Mouse (Mus musculus) activated CD4-positive, CD25-positive, alpha-beta regulatory T cell, adult 4 months (primary cell): ENCODE measurements around the gene Ube2i. TPM values are rescaled to one million over a fixed set of nuclear protein-coding genes. Genes with fewer than 3 reads are reported as not detected.
"Not testable (repeated sequence)": the region's sequence is repeated elsewhere in the genome, so short reads cannot be mapped to it uniquely, and the experiment has no call there.

Experiments
- ATAC-seq: one replicate; pipeline ENCODE4 v1.8.0; 2017
- polyA plus RNA-seq, 2 experiments: library from polyadenylated mRNA; unstranded; fragments of 100-300 nt; shearing (Covaris generic); gene quantifications; one replicate each; pipeline ENCODE4 v1.2.1; 2017

Ube2i gene
- polyA plus RNA-seq, 2 experiments from 2014 or later, result 368 to 405 TPM

- ATAC-seq, result no peak
Observed at GRCm38 (mm10) chr17:25252643-25253042, 21.8 kb downstream of the Ube2i start.

DNA sequence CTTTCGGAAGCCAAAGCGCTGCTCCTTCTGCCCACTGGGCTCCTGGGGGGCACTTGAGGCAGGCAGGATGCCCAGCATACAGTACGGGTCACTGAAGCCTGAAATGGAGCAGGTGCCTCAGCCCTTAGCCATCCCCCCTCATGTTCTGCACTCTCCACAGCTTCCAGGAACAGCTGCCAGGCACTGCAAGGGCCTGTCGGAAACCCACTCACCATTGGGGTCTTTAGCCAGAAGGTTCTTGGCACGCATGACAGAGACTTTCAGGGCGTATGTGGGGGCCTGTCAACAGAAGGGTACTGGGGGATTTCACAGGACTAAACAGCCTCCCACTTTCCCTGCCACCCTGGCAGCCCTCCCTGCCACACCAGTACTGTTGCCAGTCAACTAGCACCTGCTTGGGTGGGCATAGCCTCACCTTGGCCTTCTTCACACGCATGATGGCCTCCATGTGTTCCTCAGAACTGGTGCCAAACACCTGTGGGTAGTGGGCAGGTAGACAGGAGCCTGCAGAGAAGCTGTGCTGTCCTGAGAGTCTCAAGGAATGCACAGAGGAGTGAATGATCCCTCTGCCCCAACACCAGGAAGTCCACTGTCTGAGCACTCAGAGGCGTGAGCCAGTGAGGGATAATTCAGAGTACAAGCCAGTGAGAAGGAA, 24.1 kb downstream of the Ube2i start:
- ATAC-seq, result no peak

DNA sequence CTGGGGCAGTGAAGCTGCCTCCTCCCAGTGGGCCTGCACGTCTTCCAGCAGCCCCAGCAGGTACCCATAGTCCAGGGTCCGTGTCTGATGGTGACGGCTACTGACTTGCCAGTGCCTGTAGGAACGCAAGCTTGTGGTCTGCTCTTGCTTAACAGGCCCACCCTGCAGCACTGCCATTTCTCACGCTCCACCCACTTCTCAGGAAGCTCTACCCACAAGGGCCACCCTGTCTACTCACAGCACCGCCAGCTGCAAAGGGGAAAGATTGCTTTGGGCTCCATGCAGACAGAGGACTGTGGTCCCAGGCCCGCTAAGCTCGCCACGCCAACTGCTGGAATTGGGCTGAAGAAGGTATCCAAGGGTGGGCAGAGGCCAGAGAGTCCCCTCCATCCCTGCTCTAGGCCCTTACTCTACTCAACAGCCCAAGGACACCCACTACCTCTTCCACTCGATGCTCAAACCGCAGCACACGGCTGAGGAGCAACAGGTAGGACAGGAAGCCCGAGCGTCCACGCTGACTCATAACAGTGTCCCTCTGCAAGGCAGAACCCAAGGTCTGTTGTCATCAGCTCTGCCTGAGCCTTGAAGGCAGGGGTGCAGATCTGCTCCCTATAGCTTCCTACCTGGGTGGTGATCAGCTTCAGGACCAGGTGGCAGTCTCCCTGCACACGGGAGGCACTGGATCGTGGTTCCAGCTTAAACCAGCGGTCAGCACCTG, 26.2 kb downstream of the Ube2i start:
- no peak for ATAC-seq

DNA sequence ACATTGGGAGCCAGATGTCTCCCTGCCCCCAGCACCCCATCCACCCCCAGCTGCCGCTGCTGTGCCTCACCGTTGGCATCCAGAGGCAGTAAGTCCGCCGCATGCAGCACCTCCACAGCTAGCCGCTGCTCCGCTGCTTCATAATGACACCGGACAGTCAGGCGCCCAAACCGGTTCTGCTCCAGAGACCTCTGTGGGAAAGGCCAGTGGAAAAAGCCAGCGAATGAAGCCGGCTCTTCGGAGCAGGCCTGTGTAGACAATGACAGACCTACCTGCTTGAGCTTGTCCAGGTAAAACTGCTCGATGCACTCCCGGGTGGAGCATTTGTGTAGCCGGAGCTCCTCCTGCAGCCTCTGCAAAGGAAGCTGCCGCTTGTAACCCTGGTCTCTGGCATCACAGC, 30.2 kb downstream of the Ube2i start:
- no peak for ATAC-seq

GRCm38 (mm10) chr17:25243131-25243780, 31.2 kb downstream of the Ube2i start:
- ATAC-seq, result no peak

DNA sequence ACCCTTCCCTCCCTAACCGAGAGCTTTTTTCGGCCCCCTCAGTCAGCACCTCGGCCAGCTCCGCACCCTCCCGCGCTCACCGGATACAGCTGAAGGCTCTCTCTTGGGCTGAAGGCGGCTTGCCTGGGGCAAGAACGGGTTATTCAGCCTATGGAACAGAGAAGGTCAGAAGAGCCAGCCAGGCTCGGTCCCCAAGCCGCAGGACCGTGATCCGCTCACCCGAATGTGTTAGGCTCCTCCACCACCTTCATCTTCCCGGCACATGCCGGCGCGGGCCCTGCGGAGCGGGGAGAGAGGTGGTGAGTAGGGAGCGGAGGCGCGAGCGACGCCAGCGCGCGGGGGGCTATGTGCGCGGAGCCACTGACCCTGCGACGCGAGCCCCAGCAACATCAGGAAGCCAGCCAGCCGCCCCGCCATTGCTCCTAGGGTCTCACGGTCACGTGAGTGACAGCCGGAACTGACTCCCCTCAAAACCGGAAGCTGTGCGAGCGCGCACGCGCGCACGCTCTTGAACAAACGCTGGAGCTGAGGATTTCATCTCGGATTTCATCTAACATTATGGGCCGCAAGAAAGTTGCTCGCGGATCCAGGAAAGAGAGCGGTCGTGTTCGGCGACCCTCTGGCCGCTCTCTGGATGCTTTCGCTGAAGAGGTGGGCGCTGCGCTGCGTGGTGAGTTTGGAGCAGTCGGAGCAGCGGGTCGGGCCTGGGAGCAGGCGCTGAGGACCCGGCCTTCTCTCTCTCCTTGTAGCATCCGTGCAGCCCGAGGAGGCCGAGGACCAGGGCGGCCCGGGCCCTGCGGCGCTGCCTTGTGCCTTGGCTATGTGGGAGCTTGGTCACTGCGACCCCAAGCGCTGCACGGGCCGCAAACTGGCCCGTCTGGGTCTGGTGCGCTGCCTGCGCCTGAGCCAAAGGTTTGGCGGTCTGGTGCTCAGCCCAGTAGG, 34.5 kb downstream of the Ube2i start, which contains the start of the genes Gnptg and Tsr3:
Gene Gnptg, minus strand, starts transcription at position 430 of the 942 bp plus-strand sequence.
Gene Tsr3, plus strand, starts transcription at position 476 of the 942 bp plus-strand sequence.
- peak; percentile 89 for ATAC-seq

- ATAC-seq, result no peak
Observed at GRCm38 (mm10) chr17:25235635-25236034, 38.8 kb downstream of the Ube2i start.

- not testable (repeated sequence) for ATAC-seq
Observed at GRCm38 (mm10) chr17:25231621-25232020, 42.8 kb downstream of the Ube2i start.

DNA sequence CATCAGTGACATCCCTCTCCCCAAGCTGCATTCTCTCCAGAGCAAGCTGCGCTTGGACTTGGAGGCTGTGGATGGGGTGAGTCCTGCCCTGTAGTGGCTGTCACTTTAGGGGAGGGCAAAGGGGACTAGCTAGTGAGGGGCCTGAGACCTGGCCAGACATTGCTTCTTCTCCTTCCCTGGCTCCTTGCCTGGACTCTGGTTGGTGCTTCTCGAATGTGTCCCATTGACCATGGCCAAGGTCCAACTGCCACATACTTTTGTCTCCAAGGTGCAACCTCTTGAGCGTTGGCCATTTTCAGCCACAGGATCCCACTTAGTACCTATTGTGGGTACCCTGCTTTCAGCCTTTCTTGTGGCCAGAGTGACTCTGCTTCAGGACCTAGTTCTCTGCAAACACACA, 43.7 kb downstream of the Ube2i start:
- ATAC-seq, result no peak

DNA sequence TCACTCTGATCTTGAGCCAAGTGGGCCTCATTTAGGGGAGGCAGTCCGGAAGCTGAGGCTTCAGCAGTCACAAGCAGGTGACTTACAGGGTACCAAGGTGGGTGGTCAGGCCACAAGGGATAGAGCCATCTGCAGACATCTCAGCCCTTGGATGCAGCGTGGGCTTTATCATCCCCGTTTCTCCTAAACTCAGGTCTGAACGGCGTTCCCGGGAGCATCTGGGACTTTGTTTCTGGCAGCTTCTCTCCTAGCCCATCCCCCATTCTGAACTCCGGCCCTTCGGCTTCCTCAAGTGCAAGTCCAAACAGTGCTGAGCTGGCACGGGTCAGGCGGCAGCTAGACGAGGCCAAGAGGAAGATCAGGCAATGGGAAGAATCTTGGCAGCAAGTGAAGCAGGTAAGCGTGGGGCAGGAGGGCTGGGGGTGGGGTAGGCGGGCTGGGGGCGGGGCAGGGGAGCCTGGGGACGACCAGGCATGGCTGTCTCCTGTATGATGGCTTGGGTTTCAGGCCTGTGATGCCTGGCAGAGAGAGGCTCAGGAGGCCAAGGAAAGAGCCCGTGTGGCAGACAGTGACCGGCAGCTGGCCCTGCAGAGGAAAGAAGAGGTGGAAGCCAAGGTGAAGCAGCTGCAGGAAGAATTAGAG, 44.3 kb downstream of the Ube2i start:
- not testable (repeated sequence) for ATAC-seq

DNA sequence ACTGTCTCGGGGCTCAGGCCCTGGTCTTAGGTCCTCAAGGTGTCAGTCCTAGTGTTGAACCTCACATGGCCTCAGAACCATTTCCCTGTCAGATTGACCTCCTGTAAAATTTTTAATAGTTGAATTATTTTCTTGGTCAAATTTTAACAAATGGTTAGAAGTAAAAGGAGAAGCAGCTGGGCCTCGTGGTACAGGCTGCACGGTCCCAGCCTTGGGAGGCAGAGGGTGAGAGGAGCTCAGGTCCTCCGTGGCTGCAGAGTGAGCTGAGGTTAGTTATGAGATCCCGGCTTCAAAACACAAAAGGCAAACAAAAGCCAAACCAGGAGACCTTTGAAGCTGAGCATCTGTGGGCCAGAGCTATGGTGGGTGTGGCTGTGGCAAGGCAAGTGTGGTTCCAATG, 46.4 kb downstream of the Ube2i start:
- ATAC-seq, result no peak

DNA sequence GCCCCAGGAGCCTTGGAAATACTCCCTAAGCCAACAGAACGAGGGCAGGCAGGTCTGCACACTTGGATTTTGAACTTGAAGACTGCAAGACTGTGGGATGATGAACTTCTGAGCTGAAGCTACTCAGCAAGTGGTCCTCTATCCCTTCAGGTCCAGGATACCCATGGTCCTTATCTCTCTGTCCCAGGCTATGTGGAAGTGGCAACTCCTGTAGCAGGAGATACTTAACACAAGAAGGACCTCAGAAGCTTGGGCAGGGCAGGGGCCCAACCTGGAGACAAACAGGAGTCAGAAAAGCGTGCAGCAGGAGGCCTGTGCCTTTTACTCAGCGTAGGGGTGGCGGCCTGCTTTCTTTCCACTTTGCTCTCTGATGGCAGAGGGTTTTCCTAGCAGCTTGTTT, 48.8 kb downstream of the Ube2i start:
- ATAC-seq, result no peak

- peak; percentile 76 for ATAC-seq
Observed at GRCm38 (mm10) chr17:25224586-25225222, 49.7 kb downstream of the Ube2i start.

DNA sequence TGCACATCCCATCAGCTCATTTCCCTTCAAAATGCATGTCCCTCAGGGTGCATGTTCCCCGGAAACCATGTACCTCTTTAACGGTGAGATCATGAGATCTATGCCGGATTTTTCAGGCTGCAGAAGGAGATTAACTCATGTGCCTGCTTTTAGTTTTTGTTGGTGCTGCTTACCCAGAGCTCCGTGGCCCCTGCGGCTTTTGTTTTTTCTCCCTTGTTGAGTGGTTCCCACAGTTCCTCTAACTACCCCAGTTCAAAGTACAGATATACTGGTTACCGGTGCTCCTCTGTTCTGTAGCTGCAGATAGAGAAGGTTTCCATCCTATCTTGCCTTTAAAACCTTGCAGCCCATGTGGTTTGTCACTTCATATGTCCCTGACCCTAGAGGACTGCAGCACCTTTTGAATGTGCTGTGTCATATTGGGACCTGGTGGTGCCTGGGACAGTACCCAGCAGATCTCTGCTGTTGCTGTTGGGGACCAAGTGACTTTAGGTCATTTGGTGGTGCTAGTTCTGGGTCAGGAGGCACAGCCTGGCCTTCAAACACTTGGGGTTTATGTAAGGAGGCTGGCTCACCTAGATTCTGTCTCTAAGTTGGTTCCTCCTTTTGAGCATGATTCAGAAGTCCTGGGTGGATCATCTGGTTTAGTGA, 51.3 kb downstream of the Ube2i start:
- peak; percentile 2 for ATAC-seq

DNA sequence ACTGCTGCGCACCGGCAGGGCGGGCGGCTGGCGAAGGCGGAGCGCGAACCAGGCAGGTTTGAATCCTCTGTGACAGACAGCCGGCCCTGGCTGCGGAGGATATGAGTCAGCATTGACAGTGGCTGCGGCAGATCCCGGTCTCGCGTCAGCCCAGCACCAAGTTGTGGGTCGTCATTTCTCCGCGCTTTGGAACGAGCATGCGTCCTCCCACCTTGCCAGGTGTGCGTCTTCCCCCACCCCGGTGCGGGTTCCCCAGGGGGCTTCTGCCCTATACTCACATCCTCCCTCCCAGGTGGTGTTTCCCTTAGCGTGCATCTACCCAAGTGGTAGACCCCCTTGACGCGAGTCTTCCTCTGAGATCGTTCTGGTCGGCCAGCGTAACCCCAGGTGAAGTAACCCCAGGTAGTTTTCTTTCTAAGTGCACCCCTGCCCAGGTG, 51.9 kb downstream of the Ube2i start:
- ATAC-seq, result peak; percentile 49

GRCm38 (mm10) chr17:25221821-25222503, 52.5 kb downstream of the Ube2i start:
- ATAC-seq, result peak; percentile 19

GRCm38 (mm10) chr17:25220746-25221145, 53.7 kb downstream of the Ube2i start:
- no peak for ATAC-seq

DNA sequence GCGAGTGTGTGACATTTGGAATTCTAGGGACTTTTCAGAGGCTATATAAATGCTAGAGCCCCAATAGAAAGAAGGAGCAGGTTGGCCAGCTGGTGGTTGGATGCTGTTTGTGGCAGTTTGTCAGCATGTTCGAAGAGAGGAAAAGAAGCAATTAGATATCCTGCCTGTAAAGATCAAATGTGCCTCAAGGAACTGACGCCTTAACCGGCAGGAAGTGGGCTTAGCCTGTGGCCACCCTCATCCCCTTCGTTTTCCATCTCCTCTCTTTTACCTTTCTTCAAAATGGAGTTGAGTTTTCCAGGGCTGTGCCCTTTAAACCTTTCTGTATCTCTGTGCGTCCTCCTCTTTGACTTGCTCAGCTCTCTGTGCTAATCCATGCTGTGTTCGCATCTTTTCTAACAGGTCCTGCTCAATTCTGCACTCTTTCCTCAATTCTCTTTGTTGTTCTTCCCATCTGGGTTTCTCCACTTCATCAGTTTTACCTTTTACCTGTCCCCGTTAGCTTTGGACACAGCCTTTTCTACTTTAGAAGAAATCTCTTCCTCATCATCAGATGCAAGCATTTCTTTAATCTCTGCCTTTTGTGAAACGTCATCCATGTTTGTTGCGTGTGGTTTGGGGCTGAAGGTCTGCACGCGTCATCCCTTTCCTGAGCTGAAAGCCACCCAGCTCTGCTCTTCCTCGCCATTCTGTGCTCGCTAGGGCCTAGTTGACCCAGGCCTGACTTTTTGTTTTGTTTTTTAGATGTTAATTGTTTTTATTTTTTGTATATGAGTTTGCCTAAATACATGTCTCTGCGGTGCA, 54.7 kb downstream of the Ube2i start:
- peak; percentile 34 for ATAC-seq

DNA sequence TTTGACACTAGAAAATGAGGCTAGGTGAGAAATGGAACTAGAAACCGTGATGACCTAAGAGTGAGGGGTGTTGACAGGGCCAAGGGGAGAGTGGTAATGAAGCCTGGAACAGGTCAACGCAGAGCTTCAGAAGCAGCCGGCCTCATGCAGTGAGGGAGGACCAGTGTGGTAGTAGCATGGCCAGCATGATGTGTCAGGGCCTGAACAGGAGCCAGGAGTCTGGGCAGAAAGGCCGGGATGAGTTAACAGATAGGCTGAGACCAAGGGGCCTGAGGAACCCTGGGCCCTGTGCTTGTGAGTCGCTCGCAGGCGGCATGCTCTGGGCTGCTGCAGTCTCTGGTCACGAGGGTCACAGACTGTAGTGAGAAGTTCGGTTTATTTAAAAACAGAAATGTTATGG, 55.5 kb downstream of the Ube2i start:
- ATAC-seq, result no peak
